Mouse (Mus musculus) gastrocnemius, postnatal 25 days (tissue): ENCODE data around the gene Daam1. TPM values are rescaled to one million over a fixed set of nuclear protein-coding genes. Genes with fewer than 3 reads are reported as not detected.
"Not testable (repeated sequence)": the region's sequence is repeated elsewhere in the genome, so short reads cannot be mapped to it uniquely, and the experiment has no call there.

Source experiments
- DNase-seq: peaks from one replicate; pipeline ENCODE4 v3.0.0; 2022
- total RNA-seq, 2 experiments: library from RNA; stranded (reverse); gene quantifications; 1 replicate in 1 of 2; 2 replicates in 1 of 2; pipeline ENCODE4 v1.2.3; 2021

The Daam1 gene
- total RNA-seq, 2 experiments from 2014 or later: 10.4 to 13.8 TPM

DNA sequence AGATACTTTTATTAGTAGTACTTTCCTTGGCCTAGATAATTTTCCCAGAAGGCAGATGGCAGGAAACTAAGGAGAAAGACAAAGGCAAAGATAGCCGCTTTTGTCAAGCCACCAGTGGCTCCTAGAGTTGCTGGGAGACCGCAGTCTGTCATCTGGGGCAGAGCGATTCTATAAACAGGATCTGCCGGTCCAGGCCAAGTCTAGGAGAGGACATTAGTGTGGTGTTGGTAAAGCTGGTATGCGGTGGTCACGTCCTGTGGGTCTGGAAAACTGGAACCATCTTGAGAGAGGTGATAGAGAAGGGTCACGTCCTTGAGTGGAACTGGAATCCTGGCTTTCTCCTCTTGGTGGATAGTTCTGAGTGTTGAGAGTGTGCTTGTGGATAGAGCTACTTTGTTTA, 3.2 kb downstream of the Daam1 start:
- DNase-seq: no peak

GRCm38 (mm10) chr12:71835966-71836668, 5.2 kb downstream of the Daam1 start:
- DNase-seq: no peak

DNA sequence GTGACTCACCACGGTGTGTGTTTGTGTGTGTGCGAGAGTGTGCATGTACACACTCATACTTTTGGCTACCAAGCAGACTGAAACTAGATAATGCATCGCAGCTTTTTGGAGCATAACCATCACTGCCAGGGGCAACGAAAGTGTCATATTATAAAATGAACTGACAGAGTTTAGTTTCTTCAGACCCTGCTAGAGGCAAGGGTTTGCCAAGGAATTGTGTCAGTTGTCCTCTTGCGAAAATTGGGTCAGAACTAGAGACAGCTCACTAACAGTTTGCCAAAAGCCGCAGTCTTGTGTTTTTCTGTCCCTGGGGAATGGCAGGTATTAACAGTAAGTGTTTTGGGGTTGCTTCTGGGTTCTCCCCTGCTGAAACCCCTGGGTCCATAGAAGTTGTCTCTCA, 5.9 kb downstream of the Daam1 start:
- no peak for DNase-seq

GRCm38 (mm10) chr12:71837576-71837975, 6.7 kb downstream of the Daam1 start:
- no peak for DNase-seq

- no peak for DNase-seq
Observed at GRCm38 (mm10) chr12:71838230-71838629, 7.4 kb downstream of the Daam1 start.

DNA sequence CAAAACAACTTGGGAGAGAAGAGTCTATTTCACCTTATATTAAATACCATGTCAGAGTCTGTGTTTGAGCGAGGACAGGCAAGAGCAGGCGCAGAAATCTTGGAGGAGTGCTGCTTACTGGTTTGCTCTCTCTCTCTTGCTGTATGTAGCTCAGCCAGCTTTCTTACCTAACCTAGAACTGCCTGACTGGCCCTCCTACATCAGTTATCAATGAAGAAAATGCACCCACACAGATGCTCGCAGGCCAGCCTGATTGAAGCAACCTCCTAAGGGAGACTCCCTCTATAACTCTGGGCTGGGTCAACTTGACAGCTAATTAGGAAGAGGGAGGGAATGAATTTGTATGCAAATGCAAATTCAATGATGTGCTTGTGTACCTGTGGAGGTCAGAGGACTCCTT, 8.8 kb downstream of the Daam1 start:
- no peak for DNase-seq

- no peak for DNase-seq
Observed at GRCm38 (mm10) chr12:71840430-71841186, 9.7 kb downstream of the Daam1 start.

DNA sequence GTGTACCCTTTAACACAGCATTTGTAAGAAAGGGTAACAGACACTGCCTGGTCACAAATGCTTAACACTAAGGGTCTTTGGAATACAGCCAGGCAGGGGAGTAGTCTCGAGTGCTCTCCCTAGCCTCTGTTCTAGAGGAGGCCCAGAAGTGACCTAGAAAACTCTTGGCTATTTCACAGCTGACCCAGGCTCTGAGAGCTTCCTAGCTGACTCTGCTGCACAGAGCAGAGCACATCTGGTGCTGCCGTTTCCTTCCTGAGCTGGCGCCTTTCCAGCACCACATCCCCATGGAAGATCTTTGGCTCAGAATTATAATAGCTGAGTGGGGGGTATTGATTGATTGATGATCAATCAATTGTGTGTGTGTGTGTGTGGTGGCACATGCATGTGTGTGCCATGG, 11.1 kb downstream of the Daam1 start:
- DNase-seq: no peak

DNA sequence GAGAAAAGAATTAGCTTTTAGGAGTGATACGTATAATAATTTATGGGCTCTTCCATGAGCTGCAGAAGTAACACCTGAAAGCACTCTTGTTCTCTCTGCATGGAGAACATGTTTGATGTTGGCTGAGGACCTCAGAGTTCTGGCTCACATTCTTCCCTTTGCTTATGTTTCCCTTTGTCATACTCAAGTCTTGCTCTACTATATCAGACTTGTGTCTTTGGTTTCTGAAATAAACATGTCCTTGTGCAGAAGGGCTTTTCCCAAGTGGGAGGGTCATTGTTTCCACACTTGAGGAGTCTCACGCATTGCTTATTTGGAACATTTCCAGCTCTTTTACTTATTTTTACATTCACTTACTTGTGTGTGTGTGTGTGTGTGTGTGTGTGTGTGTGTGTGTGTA, 11.7 kb downstream of the Daam1 start:
- DNase-seq: no peak

GRCm38 (mm10) chr12:71845486-71845885, 14.6 kb downstream of the Daam1 start:
- DNase-seq: no peak

- not testable (repeated sequence) for DNase-seq
Observed at GRCm38 (mm10) chr12:71846416-71846815, 15.5 kb downstream of the Daam1 start.

GRCm38 (mm10) chr12:71847024-71847423, 16.1 kb downstream of the Daam1 start:
- DNase-seq: not testable (repeated sequence)

DNA sequence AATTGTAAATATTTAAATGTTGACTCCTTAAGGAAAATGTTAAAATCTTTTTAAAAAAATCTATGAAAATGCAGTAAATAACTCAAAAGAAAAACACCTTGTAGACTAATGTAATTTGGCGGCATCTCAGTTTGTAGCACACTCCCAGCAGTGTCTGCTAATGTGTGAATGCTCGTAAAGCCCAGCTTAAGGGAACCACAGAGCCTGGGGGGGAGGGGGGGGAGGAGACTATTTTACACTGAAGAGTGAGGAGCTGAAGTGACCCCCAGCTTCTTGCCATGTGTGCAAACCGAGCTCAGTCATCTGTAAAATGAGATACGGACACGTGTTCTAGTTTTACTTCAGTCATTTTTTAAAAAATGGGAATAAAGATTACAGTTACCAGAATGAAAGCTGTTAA, 16.7 kb downstream of the Daam1 start:
- no peak for DNase-seq

DNA sequence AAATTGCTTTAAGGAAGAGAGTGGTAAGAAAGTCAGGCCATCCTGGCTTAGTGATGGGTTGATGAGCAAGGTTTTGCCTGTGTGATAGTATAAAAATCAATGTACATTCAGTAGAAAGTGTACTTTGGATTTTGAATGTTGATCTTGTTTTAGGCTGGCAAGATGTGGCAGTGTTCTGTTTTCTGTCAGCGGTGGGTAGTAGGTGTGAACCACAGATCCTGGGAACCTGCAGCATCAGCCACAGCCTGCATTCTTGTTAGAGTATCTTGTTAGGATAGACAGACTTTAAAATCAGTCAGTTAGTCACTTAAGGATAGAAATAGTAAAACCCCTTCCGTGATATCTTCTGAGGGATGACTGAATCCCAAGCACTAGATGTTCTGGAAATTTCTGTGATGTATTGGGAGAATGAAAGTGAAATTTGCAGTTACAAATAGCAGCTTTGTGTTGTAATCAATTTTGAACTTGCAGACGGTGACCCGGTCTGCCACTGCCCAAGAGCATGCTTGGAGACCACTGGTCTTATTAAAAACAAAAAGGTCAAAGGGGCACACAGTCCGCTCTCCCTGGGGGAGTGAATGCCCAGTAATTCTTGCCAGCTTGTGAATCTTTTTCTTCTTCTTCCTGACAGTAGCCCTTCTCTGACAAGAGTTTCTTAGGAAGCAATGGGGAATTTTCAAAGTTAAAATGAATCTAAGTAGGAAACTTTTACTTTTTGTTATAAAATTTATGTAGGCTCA, 17.3 kb downstream of the Daam1 start:
- no peak for DNase-seq

DNA sequence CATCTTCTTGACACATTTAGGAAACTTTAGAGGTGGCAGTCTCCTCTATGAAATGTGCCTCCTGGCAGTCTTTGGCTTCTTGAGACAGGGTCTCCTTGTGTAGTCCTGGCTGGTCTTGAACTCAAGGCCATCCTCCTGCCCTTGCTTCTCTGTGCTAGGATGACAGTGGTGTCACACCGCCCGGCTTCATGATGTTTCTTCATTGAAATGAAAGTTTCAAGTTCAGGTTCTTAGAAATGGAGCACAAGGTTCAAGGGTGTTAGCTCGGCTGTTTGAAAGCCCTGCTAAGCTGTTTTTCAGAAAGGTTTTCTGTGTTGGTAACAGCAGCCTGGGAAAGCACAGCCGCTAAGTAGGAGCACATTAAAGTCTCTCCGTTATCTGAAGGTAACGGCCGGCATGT, 18.2 kb downstream of the Daam1 start:
- DNase-seq: no peak

DNA sequence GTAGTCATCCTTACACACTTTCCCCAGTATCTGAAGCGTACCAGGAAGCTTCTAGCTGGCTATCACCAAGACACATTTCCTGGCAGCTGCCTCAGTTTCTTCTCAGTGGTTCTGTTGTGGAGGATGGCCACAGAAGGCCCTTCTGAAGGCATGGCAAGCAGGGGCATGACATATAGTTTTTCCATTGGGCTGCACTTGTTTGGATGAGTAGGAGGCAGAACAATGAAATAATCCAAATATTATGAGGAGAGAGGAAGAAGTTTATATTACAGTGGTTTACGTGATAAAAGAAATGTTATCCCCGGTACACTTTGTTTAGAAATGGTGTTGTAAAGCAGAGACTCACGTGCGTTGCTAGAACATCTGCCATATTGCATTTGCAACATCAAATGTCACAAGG, 19.3 kb downstream of the Daam1 start:
- DNase-seq: no peak

- no peak for DNase-seq
Observed at GRCm38 (mm10) chr12:71852678-71853077, 21.8 kb downstream of the Daam1 start.

DNA sequence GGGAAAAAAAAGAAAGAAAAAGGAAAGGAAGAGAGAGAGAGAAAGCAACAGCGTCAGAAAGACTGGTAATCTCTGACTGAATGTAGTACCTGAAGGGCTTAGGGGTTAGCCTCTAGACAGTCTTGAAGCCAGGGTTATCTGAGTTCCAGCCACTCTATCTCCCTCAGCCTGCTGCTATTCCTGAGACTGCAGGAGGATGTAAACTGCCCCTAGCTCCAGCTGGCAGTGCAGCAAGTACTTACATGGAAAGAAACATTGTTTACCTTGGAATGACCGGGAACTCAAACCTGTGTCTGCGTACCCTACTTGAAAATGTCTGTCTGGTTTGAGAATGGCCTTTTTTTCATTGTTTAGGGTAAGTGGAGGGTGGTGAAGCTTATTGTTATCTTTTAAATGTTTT, 22.8 kb downstream of the Daam1 start:
- no peak for DNase-seq

DNA sequence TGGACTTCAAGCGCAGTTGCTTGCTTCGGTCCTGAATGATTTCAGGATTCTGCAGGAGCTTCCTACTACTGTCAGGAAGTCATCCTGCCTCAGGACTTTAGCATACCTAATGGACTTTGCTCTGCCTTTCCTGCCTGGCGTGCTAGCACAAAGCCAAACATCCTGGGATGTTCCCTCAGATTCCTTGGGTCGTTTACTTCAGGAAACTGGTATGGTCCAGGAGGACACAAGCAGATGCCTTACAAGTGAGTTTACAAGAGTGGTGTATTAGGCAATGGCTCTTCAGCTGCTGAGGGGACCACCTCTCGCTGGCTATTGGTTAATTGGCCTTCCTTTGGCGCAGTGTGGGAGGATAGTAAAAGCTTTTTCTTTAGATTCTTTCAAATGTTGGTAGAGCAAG, 23.3 kb downstream of the Daam1 start:
- DNase-seq: no peak

- DNase-seq: peak; percentile 46
Observed at GRCm38 (mm10) chr12:71855730-71856479, 25.0 kb downstream of the Daam1 start.

DNA sequence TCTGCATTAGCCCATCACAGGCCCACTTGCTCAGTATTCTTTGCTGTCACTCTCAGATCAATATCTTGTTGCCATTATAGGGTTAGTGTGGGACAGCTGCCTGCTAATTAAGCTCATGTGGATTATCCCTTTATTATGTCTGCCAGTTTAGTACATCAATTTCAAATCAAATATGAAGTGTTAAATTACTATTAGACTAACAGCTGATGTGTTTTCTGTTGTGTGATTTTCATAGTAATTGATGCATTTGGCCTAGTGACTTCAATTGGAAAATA, 25.5 kb downstream of the Daam1 start:
- no peak for DNase-seq

DNA sequence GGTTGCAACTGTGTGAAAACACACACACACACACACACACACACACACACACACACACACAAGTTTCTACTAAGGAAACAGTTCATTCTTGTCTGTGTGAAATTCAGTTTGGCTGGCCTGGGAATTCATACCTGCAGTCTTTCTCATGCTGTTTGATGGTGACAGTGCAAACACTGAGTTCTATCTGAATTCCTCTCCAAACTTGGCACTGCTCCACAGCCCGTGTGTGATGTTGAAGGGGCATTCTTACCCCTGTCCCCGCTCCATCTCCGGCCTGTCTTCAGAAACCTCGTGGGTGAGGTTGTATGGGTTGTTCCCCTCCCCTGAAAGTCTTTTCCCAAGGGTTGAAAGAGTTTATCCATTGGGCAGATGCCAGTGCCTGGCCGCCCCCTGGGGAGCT, 28.2 kb downstream of the Daam1 start:
- DNase-seq: no peak
